Mouse (Mus musculus): ENCODE data around the gene Rgmb. TPM values are rescaled to one million over a fixed set of nuclear protein-coding genes. Genes with fewer than 3 reads are reported as not detected.

The Rgmb gene
- total and polyA plus RNA-seq, 3 experiments = 0.27 TPM; not detected in 2

DNA sequence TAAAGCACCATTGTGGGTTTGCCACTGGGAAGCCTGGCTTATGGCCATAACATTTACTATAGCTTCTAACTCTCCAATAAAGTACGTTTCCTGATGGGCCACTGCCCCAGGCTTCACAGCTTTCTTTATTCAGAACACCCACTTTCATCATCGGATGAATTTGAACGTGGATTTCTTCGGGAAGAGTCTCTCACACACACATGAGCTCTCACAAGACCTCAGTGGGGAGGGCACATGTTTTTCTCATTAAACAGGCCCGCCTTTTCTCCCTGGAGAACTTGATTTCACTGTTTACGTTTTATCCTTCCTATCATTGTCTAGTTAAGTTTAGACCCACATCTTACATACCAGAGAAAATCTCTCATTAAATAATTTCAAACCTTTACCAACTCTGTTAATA lies 10.7 kb downstream of the Rgmb start:
- H3K4me1 ChIP-seq (ENCODE audit: insufficient read depth, low read depth, low read length) = no peaks in the 10 kb centered on the region
- no peaks in the 10 kb centered on the region for H3K36me3 ChIP-seq (replicated peaks)
- H3K27me3 ChIP-seq (ENCODE audit: insufficient read depth, low read length) = peaks cover 10% of the 10 kb centered on the region; the same call in 1 of the 2 replicates
- no peak overlapping the region for H3K4me3 ChIP-seq (ENCODE audit: low read depth, low read length)
- no peaks in the 10 kb centered on the region for H3K9me3 ChIP-seq (replicated peaks)
- DNase-seq (ENCODE audit: low spot score) (no peak), ATAC-seq (ENCODE audit: extremely low read depth, insufficient number of reproducible peaks, low FRiP score, poor library complexity, severe bottlenecking) (no peak)
- TF ChIP-seq CTCF (IDR thresholded peaks at IDR 0.05; ENCODE audit: low read depth, low read length) = no peak
- TF ChIP-seq TAL1 (conservative IDR thresholded peaks at IDR 0.05; ENCODE audit: low read depth, low read length) = no peak
- no peak for TF ChIP-seq POLR2AphosphoS5 (IDR thresholded peaks at IDR 0.05; ENCODE audit: insufficient replicate concordance, low read depth, low read length)
- no peak for TF ChIP-seq GATA2 (IDR thresholded peaks at IDR 0.05; ENCODE audit: borderline replicate concordance, low read depth, low read length)
- TF ChIP-seq GATA1 (IDR thresholded peaks at IDR 0.05; ENCODE audit: borderline replicate concordance, low read length) = no peak

DNA sequence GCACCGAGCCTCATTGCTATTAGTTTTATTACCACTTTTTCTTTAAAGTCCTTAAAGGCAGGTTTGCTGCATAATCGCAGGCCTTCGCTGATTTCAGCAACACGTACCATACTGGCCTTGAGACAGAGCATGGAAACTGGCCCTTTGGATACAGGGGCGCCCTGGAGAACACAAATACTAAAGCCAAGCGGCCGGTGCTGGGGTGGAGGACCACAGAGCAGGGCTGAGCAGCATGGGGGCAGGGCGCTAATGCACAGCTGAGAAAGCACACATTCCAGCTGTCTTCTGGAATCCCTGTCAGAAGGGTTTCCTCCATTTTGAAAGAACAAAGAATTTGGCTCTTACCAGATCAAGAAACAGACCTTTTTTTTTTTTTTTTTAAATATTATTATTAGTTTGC lies 12.5 kb downstream of the Rgmb start:
- H3K4me1 ChIP-seq (ENCODE audit: insufficient read depth, low read depth, low read length) = no peaks in the 10 kb centered on the region
- no peaks in the 10 kb centered on the region for H3K36me3 ChIP-seq (replicated peaks)
- ATAC-seq (ENCODE audit: extremely low read depth, insufficient number of reproducible peaks, low FRiP score, poor library complexity, severe bottlenecking) = no peak
- no peak for DNase-seq (ENCODE audit: low spot score)
- no peaks in the 10 kb centered on the region for H3K9me3 ChIP-seq (replicated peaks)
- TF ChIP-seq TAL1 (conservative IDR thresholded peaks at IDR 0.05; ENCODE audit: low read depth, low read length) (no peak), POLR2AphosphoS5 (IDR thresholded peaks at IDR 0.05; ENCODE audit: insufficient replicate concordance, low read depth, low read length) (no peak), GATA1 (IDR thresholded peaks at IDR 0.05; ENCODE audit: borderline replicate concordance, low read length) (no peak), CTCF (IDR thresholded peaks at IDR 0.05; ENCODE audit: low read depth, low read length) (no peak), GATA2 (IDR thresholded peaks at IDR 0.05; ENCODE audit: borderline replicate concordance, low read depth, low read length) (no peak)
- H3K4me3 ChIP-seq (ENCODE audit: low read depth, low read length) = no peak overlapping the region
- H3K27me3 ChIP-seq (ENCODE audit: insufficient read depth, low read length) = peaks cover 13% of the 10 kb centered on the region; the same call in 1 of the 2 replicates

DNA sequence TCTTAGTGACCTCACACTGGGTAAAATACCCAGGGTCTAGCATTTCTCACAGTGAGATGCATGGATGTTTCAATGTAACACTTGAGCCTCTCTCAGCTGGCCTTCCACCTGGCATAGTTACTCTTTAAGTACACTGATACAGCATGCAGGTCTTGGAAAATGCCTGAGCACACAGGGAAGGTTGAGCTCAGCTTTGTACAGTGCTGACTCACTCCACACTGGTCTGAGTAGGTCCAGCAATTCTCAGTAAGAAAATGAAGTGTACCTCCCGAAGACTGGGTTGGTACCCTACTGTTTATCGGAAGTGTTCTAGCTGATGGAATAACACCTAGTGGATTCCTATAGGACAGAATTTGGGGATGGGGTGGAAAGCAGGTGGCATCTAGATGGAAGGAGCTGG lies 13.2 kb downstream of the Rgmb start:
- no peak for ATAC-seq (ENCODE audit: extremely low read depth, insufficient number of reproducible peaks, low FRiP score, poor library complexity, severe bottlenecking)
- H3K4me3 ChIP-seq (ENCODE audit: low read depth, low read length) = no peak overlapping the region
- TF ChIP-seq TAL1 (conservative IDR thresholded peaks at IDR 0.05; ENCODE audit: low read depth, low read length) (no peak), POLR2AphosphoS5 (IDR thresholded peaks at IDR 0.05; ENCODE audit: insufficient replicate concordance, low read depth, low read length) (no peak), CTCF (IDR thresholded peaks at IDR 0.05; ENCODE audit: low read depth, low read length) (no peak), GATA1 (IDR thresholded peaks at IDR 0.05; ENCODE audit: borderline replicate concordance, low read length) (no peak), GATA2 (IDR thresholded peaks at IDR 0.05; ENCODE audit: borderline replicate concordance, low read depth, low read length) (no peak)
- DNase-seq (ENCODE audit: low spot score) = no peak
- no peaks in the 10 kb centered on the region for H3K9me3 ChIP-seq (replicated peaks)
- no peaks in the 10 kb centered on the region for H3K4me1 ChIP-seq (ENCODE audit: insufficient read depth, low read depth, low read length)
- peaks cover 13% of the 10 kb centered on the region; the same call in 1 of the 2 replicates for H3K27me3 ChIP-seq (ENCODE audit: insufficient read depth, low read length)
- H3K36me3 ChIP-seq (replicated peaks) = no peaks in the 10 kb centered on the region

DNA sequence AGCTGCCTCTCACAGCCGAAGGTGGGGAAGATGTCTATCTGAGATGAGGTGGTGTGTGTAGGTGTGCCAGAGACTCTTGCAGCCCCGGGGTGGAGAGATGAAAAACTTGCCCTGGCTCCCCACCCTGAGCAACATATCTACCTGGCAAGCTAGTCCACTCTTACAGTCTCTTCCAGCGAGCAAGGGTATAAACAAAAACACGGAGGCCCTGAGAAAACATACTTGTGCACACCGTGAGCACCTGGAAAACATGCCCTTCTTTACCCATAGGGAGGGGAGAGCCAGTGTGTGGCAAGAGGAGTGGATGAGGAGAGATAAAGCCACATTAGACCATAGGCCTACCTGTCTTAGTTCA lies 13.8 kb downstream of the Rgmb start:
- no peak for DNase-seq (ENCODE audit: low spot score)
- H3K27me3 ChIP-seq (ENCODE audit: insufficient read depth, low read length) = peaks cover 12% of the 10 kb centered on the region; the same call in 1 of the 2 replicates
- H3K4me1 ChIP-seq (ENCODE audit: insufficient read depth, low read depth, low read length) = no peaks in the 10 kb centered on the region
- no peak overlapping the region for H3K4me3 ChIP-seq (ENCODE audit: low read depth, low read length)
- ATAC-seq (ENCODE audit: extremely low read depth, insufficient number of reproducible peaks, low FRiP score, poor library complexity, severe bottlenecking) = no peak
- H3K9me3 ChIP-seq (replicated peaks) = no peaks in the 10 kb centered on the region
- no peaks in the 10 kb centered on the region for H3K36me3 ChIP-seq (replicated peaks)
- TF ChIP-seq CTCF (IDR thresholded peaks at IDR 0.05; ENCODE audit: low read depth, low read length) (no peak), POLR2AphosphoS5 (IDR thresholded peaks at IDR 0.05; ENCODE audit: insufficient replicate concordance, low read depth, low read length) (no peak), TAL1 (conservative IDR thresholded peaks at IDR 0.05; ENCODE audit: low read depth, low read length) (no peak)

DNA sequence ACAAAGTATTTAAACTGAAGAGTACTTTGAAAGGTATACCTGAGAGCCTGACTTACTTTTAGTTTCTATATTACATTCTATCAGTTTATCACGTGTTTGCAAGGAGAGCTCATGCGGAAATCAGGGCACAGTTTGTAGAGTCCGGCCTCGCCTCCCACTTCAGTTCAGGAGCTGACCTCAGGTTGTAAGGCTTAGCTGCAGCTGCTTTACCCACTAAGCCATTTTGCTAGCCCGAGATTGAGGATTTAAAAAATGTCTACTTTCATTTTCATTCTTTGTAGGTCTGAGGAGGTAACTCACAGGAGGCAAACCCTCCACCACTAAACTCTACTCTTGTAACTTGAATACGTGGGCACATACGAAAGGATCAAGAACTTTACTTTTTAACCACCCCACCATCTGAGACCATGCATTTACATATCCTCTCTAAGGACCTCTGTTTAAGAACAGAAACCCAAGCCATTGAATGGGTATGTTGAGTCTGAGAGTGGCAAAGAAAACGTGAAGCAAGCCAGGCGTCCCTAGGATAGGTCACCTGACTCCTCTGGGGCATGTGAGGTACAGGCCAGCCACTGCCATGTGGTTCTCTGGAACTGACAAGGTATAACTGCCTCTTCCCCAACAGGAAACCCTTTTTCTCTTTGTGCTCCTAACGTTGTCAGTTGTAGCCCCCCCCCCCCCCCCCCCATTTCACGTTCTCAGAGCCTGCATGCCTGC lies 14.3 kb downstream of the Rgmb start:
- no peak for ATAC-seq (ENCODE audit: extremely low read depth, insufficient number of reproducible peaks, low FRiP score, poor library complexity, severe bottlenecking)
- DNase-seq (ENCODE audit: low spot score) = no peak
- no peaks in the 10 kb centered on the region for H3K4me1 ChIP-seq (ENCODE audit: insufficient read depth, low read depth, low read length)
- H3K4me3 ChIP-seq (ENCODE audit: low read depth, low read length) = no peak overlapping the region
- H3K9me3 ChIP-seq (replicated peaks) = no peaks in the 10 kb centered on the region
- TF ChIP-seq CTCF (IDR thresholded peaks at IDR 0.05; ENCODE audit: low read depth, low read length) (no peak), TAL1 (conservative IDR thresholded peaks at IDR 0.05; ENCODE audit: low read depth, low read length) (no peak), POLR2AphosphoS5 (IDR thresholded peaks at IDR 0.05; ENCODE audit: insufficient replicate concordance, low read depth, low read length) (no peak), GATA2 (IDR thresholded peaks at IDR 0.05; ENCODE audit: borderline replicate concordance, low read depth, low read length) (no peak), GATA1 (IDR thresholded peaks at IDR 0.05; ENCODE audit: borderline replicate concordance, low read length) (no peak)
- peaks cover 13% of the 10 kb centered on the region; the same call in 1 of the 2 replicates for H3K27me3 ChIP-seq (ENCODE audit: insufficient read depth, low read length)
- H3K36me3 ChIP-seq (replicated peaks) = no peaks in the 10 kb centered on the region

DNA sequence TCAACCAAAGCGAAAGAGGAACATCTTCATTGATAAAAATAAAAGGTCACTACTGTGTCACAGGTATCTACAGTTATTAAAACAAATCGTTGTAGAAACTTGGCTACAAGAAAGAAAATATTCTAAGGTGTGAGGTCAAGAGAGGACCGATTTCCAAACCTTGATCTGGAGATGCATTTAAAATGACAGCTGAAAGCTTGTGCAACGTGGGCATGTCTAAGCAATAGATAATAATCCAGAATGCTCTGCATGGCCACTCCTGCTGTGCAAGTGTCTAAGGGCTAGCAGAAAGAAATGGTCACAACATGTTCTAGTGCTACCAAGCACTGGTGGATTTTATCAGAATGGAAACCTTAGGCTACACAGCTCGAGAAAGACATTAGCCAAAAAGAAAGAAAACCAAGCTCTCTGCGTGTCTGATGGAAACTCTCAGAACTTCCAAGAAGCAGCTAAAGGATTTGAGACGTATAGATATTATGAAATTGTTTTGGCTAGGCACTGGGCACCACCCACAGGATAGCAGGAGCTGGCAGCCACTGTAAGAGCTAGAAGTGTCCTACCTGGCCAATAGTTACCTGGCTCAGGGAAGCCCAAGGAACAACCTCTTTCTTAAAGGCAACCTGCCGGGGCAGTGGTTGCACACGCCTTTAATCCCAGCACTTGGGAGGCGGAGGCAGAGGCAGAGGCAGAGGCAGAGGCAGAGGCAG lies 15.4 kb downstream of the Rgmb start:
- no peaks in the 10 kb centered on the region for H3K36me3 ChIP-seq (replicated peaks)
- TF ChIP-seq TAL1 (conservative IDR thresholded peaks at IDR 0.05; ENCODE audit: low read depth, low read length) = no peak
- TF ChIP-seq POLR2AphosphoS5 (IDR thresholded peaks at IDR 0.05; ENCODE audit: insufficient replicate concordance, low read depth, low read length) = no peak
- H3K27me3 ChIP-seq (ENCODE audit: insufficient read depth, low read length) = peaks cover 11% of the 10 kb centered on the region; the same call in 1 of the 2 replicates
- DNase-seq (ENCODE audit: low spot score) = no peak
- H3K4me1 ChIP-seq (ENCODE audit: insufficient read depth, low read depth, low read length) = no peaks in the 10 kb centered on the region
- ATAC-seq (ENCODE audit: extremely low read depth, insufficient number of reproducible peaks, low FRiP score, poor library complexity, severe bottlenecking) = no peak
- no peak overlapping the region for H3K4me3 ChIP-seq (ENCODE audit: low read depth, low read length)
- no peaks in the 10 kb centered on the region for H3K9me3 ChIP-seq (replicated peaks)
